Mouse (Mus musculus) lung, postnatal 0 days (tissue): ENCODE measurements around the gene Cd86.

Experiments
- CTCF ChIP-seq: IDR thresholded peaks from 2 replicates; pipeline ENCODE4 v1.5.1; 2016; ENCODE audit warnings: antibody characterized with exemption, mild to moderate bottlenecking
- EP300 ChIP-seq: IDR thresholded peaks from 2 replicates; pipeline ENCODE4 v1.6.1; 2016; ENCODE audit warnings: antibody characterized with exemption, mild to moderate bottlenecking, control low read depth

DNA sequence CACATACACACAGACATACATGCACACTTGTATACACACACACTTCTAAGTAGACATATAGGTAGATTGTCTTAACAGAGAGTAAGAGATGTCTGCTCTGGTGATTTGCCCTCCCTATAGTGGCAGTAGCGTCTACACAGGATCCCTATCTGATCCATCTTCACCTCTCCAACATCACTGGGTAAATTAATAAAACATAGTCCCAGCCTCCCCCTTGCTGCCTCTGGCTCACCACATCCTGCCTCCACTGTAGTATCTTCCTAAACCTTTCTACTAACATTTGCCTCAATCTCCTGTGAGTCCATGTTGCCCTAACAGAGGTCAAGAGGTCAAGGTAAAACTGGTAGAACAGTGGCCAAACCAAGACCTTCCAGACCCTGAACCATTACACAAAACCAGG, 10.7 kb downstream of the Cd86 start:
- no peak for TF ChIP-seq CTCF
- TF ChIP-seq EP300 = no peak
